Mouse (Mus musculus): ENCODE measurements around the gene Zfp677.
"Not testable (repeated sequence)": the region's sequence is repeated elsewhere in the genome, so short reads cannot be mapped to it uniquely, and the experiment has no call there.

The Zfp677 gene

DNA sequence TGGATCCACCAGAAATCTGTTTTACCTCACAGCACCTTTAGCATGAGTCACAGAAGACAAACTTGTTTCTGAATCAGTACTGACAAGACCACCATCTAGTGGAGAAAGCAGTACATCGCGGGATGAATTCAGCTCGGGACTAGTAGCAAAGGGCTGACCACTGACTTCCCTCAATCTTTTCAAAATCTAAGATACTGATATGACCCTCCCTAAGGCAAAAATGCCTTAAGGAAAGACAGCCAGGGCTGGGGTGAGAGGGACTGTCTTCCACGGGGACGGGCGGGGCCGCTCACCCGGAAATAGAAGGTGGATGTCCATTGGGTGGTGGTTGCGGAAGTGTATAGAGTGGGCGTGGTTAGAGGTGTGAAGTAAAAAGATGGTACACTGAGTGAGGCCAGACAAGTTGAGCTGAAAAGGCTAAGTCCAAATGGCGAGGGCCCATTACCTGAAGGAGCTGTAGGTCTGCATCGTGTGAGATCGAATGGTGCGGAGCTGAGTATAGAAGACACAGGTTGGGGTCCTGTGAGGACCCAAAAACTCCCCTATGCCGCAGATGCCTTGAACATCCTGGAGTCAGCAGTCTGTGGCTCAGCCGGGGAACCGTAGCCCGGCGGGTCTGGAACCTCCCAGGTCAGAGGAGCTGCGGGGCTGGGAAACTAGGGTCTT, at the start of gene Zfp677:
TSS of gene Zfp677 (plus strand) at position 358 of the 666 bp plus-strand sequence.
- peak; percentile 63 for DNase-seq (ENCODE audit: low read depth, low spot score)

DNA sequence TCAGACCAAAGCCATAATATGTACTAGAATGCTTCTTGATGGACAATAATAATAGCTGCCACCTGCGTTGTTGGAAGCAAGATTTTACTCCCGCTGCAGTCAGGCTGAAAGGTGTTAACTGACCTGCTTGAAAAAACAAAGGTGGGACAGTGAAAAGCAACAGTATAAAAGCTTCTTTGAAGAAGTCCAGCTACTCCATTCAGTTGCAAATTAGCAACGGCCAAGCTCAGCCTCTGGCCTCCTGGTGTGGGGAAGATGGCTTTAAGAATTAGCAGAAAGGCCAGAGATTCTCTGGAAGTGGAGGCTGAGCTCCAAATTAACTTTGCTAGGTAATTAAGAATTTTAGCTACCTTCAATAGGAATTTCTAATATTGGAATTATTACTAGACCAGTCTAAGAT, 15.5 kb upstream of the Zfp677 start:
- not testable (repeated sequence) for DNase-seq (ENCODE audit: low read depth, low spot score)

DNA sequence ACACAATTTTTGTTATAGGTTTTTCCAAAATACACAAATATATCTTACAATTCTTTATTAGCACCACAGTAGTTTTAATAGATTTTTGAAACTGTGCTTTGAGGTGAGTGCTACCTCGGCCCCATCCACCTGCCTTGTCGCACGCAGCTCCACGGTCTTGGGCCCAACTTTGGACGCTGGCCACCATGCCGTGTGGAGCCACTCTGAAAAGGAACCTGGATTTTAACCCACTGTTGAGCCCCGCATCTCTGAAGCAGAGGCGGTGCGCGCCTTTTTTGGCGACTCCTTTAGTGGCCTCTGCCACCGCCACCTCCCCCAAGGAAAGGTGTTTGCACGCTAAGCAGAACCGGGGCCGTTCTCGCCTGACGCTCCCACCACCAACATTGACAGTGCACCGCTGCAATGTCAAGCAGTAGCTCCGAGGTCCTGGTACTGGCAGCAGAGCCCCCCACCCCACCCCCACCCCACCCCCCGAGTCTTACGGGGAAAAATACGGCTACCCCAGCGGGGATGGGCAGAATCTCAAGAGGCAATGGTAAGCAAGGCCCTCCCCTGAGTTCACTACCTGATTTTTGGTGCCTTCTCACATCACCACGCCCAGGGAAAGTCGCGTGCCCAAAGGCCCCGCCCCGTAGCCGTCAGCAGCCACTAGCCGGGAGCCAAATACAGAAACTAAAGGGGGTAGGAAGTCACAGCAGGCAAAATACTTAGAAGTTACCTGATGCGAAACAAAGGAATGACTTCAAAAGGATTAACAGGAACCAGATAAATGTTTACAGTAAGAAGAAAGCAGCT, 13.4 kb upstream of the Zfp677 start:
- DNase-seq (ENCODE audit: low read depth, low spot score) = peak; percentile 38

DNA sequence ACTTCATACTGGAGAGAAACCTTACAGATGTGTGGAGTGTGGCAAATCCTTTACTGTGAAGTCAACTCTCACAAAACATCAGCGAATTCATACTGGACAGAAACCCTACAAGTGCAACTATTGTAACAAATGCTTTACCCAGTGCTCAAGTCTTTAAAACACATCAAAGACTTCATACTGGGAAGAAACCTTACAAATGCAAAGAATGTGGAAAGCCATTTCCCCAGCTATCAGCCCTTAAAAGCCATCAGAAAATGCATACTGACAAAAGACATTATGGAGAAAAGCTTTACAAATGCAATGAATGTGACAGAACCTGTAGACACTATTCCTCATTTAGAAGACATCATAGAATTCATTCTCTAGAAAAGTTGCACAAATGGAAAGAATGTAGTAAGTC, 8.2 kb upstream of the Zfp677 start:
- DNase-seq (ENCODE audit: low read depth, low spot score) = no peak

DNA sequence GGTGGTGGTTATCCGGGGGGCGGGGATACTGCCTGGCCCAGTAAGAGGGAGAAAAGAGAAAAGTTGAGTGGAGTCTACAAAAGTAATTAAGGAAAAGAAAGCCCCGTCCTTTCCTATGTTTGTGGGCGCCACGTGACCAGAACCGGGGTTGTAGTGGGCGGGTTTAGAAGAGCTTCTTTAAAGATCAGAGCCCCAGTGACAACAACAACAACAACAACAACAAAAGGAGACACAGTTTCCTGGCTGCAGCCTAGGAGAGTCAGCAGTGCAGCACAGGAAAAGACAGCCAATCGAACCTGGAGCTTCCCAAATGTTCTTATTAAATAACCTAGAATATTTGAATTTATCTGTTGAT, 486 bp downstream of the Zfp677 start:
- DNase-seq (ENCODE audit: low read depth, low spot score) = no peak

DNA sequence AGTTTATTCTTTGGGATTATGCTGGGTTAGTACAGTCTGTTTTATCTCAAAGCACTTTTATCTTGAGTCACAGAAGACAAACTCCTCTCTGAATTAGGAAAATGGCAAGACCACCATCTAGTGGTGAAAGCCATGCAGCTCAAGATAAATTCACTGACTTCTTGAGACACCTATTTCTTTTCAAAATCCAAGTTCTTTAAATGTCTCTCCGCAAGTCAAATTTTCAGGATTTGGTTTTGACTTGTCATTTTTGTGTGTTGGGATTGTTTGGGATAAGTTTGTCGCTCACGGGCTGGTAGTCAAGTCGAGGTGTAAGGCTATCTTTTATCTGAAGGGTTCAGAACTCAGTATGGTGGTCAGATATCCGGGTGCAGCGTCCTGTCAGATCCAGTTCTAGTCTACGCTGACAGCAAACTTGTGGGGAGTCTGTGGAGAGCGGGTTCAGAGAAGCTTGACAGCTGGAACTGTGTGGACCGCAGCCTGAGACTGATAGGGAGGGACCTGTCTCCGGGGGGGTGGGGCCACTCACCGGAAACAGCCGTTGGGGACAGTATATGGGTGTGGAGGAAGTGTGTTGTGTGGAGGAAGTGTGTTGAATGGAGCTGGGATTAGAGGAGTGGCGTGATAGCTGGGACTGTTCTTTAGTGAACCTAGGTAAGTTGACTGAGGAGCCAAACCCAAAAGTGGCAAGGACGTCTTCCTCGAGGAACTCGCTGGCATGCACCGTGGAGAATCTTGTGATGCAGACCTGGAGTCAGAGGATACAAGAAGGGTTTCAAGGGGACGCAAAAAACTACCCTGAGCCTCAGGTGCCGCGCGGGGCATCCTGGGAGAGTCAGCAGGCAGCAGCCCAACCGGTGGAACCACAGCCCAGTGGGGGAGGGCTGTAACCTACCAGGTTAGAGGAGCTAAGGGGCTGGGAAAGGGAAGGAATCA, 39.4 kb downstream of the Zfp677 start, which contains the start of gene Zfp54:
TSS of gene Zfp54 (plus strand) at position 564 of the 936 bp plus-strand sequence.
- DNase-seq (ENCODE audit: low read depth, low spot score) = peak; percentile 62

DNA sequence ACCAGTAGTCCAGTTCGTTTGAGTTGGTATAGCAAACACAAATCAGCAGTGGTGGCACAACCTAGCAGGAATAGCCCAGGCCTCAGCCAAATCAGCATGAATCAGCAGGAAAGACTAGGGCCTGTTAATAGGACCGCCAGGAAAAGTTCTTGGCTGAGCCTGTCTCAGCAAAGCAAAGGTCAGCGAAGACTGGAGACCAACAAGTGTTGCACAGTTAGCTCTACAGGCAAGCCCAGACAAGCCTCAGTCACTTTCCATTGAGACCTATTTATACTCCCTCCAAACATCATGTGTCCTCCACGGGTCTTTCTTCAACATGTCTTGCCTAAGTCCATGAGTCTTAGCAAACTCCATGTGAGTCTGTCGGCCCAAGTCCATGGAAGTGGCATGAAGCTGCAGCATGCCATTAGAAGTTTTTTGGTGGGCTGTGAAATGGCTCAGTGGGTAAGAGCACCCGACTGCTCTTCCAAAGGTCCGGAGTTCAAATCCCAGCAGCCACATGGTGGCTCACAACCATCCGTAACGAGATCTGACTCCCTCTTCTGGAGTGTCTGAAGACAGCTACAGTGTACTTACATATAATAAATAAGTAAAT, 55.4 kb downstream of the Zfp677 start:
- DNase-seq (ENCODE audit: low read depth, low spot score) = not testable (repeated sequence)

Data from forelimb bud, embryonic 11.5 days (tissue).